Mouse (Mus musculus) neural tube, embryonic 11.5 days (tissue): ENCODE data around the gene Pde1a. TPM values are rescaled to one million over a fixed set of nuclear protein-coding genes. Genes with fewer than 3 reads are reported as not detected.

Source experiments
- ATAC-seq: fragments of 200-750 bp; cut with Nextera tagmentation; 2 replicates; pipeline ENCODE4 v1.8.0; 2017; ENCODE audit warnings: moderate number of reproducible peaks, mild to moderate bottlenecking, moderate TSS enrichment, moderate library complexity; ENCODE audit not compliant: insufficient read depth, low FRiP score, low TSS enrichment
- DNase-seq: peaks from one replicate; pipeline ENCODE4 v3.0.0-alpha.2; 2015; ENCODE audit warnings: low spot score
- H3K27ac ChIP-seq: fragments of 300-500 bp; sonication (generic); 2 replicates; pipeline ENCODE4 v1.5.1; 2014; ENCODE audit warnings: low read depth, mild to moderate bottlenecking, low read length
- H3K27me3 ChIP-seq: fragments of 300-500 bp; sonication (generic); 2 replicates; pipeline ENCODE4 v1.6.1; 2014; ENCODE audit warnings: mild to moderate bottlenecking, low read length, mixed read lengths; ENCODE audit not compliant: control insufficient read depth, insufficient read depth
- H3K36me3 ChIP-seq: fragments of 300-500 bp; sonication (generic); 2 replicates; pipeline ENCODE4 v1.6.1; 2014; ENCODE audit warnings: mild to moderate bottlenecking, low read length, moderate library complexity, mixed read lengths; ENCODE audit not compliant: control insufficient read depth, insufficient read depth
- H3K4me1 ChIP-seq: fragments of 300-500 bp; sonication (generic); 2 replicates; pipeline ENCODE4 v1.6.1; 2014; ENCODE audit warnings: low read length, mixed read lengths; ENCODE audit not compliant: control insufficient read depth, insufficient read depth
- H3K4me2 ChIP-seq: fragments of 300-500 bp; sonication (generic); 2 replicates; pipeline ENCODE4 v1.6.1; 2014; ENCODE audit warnings: low read depth, mild to moderate bottlenecking, moderate library complexity
- H3K4me3 ChIP-seq: fragments of 300-500 bp; sonication (generic); 2 replicates; pipeline ENCODE4 v1.5.1; 2014; ENCODE audit warnings: low read depth, low read length
- H3K9ac ChIP-seq: fragments of 300-500 bp; sonication (generic); 2 replicates; pipeline ENCODE4 v1.6.1; 2014; ENCODE audit warnings: mild to moderate bottlenecking, low read length
- H3K9me3 ChIP-seq: fragments of 300-500 bp; sonication (generic); 2 replicates; pipeline ENCODE4 v1.6.1; 2016; ENCODE audit warnings: low read length; ENCODE audit not compliant: control insufficient read depth
- WGBS: fragments of 180-500 bp; shearing (Covaris S2); extraction: QIAGEN DNeasy Blood & Tissue Kit; methylation state at CpG from one replicate; pipeline ENCODE4 v1.1.7; 2014; 5-methylcytosine and 5-hydroxymethylcytosine counted together
- polyA plus RNA-seq: library from polyadenylated mRNA; unstranded; fragments of >200 nt; fragmentation: Nextera tagmentation; extraction: Ambion mirVana; gene quantifications from 2 replicates; pipeline ENCODE4 v1.2.1, GENCODE M21; 2014

The Pde1a gene
- polyA plus RNA-seq, 1 experiment from 2014 or later: 0.38 TPM

- no peaks in the 10 kb centered on the region for H3K9me3 ChIP-seq
- WGBS: 90% methylated on average over 4 of the region's 4 CpGs
- no peaks in the 10 kb centered on the region for H3K27me3 ChIP-seq
- H3K4me2 ChIP-seq: no peak overlapping the region
- DNase-seq (no peak), ATAC-seq (no peak)
- no peak overlapping the region for H3K4me3 ChIP-seq
- no peak overlapping the region for H3K9ac ChIP-seq
- H3K4me1 ChIP-seq: no peaks in the 10 kb centered on the region
- H3K27ac ChIP-seq: no peak overlapping the region
- H3K36me3 ChIP-seq: no peaks in the 10 kb centered on the region
These were observed 167.8 kb downstream of the Pde1a start for GRCm38 (mm10) chr2:79961421-79961820.

- no peak for DNase-seq
- Histone ChIP-seq H3K27me3 (no peaks in the 10 kb centered on the region), H3K4me1 (no peaks in the 10 kb centered on the region), H3K27ac (no peak overlapping the region), H3K4me2 (no peak overlapping the region), H3K9me3 (no peaks in the 10 kb centered on the region), H3K4me3 (no peak overlapping the region), H3K9ac (no peak overlapping the region), H3K36me3 (no peaks in the 10 kb centered on the region)
- no peak for ATAC-seq
- WGBS: 85% methylated on average over 6 of the region's 6 CpGs
These were observed 171.5 kb downstream of the Pde1a start for GRCm38 (mm10) chr2:79957659-79958340.

GRCm38 (mm10) chr2:79945898-79946675, 183.2 kb downstream of the Pde1a start:
- no peak overlapping the region for H3K9ac ChIP-seq
- H3K27ac ChIP-seq: no peak overlapping the region
- ATAC-seq: no peak
- no peaks in the 10 kb centered on the region for H3K4me1 ChIP-seq
- no peak for DNase-seq
- H3K27me3 ChIP-seq: no peaks in the 10 kb centered on the region
- no peak overlapping the region for H3K4me3 ChIP-seq
- H3K9me3 ChIP-seq: no peaks in the 10 kb centered on the region
- H3K36me3 ChIP-seq: no peaks in the 10 kb centered on the region
- no peak overlapping the region for H3K4me2 ChIP-seq
- 58% methylated on average over 8 of the region's 8 CpGs for WGBS

GRCm38 (mm10) chr2:79934660-79935059, 194.6 kb downstream of the Pde1a start:
- WGBS: 64% methylated on average over 5 of the region's 5 CpGs
- Histone ChIP-seq H3K4me1 (no peaks in the 10 kb centered on the region), H3K4me2 (no peak overlapping the region), H3K27me3 (no peaks in the 10 kb centered on the region), H3K36me3 (no peaks in the 10 kb centered on the region), H3K27ac (no peak overlapping the region), H3K4me3 (no peak overlapping the region), H3K9me3 (no peaks in the 10 kb centered on the region), H3K9ac (no peak overlapping the region)
- ATAC-seq: no peak
- no peak for DNase-seq

- no peaks in the 10 kb centered on the region for H3K9me3 ChIP-seq
- H3K27ac ChIP-seq: no peak overlapping the region
- no peaks in the 10 kb centered on the region for H3K27me3 ChIP-seq
- H3K36me3 ChIP-seq: no peaks in the 10 kb centered on the region
- H3K4me3 ChIP-seq: no peak overlapping the region
- DNase-seq (no peak), ATAC-seq (no peak)
- no peaks in the 10 kb centered on the region for H3K4me1 ChIP-seq
- H3K4me2 ChIP-seq: no peak overlapping the region
- H3K9ac ChIP-seq: no peak overlapping the region
These were observed 206.9 kb downstream of the Pde1a start for GRCm38 (mm10) chr2:79922356-79922755.

GRCm38 (mm10) chr2:79921375-79921774, 207.9 kb downstream of the Pde1a start:
- Histone ChIP-seq H3K4me1 (no peaks in the 10 kb centered on the region), H3K9ac (no peak overlapping the region), H3K36me3 (no peaks in the 10 kb centered on the region), H3K4me2 (no peak overlapping the region), H3K9me3 (no peaks in the 10 kb centered on the region), H3K27me3 (no peaks in the 10 kb centered on the region), H3K4me3 (no peak overlapping the region), H3K27ac (no peak overlapping the region)
- ATAC-seq (no peak), DNase-seq (no peak)
- WGBS: 95% methylated on average over 4 of the region's 4 CpGs

GRCm38 (mm10) chr2:79920438-79920837, 208.8 kb downstream of the Pde1a start:
- Histone ChIP-seq H3K36me3 (no peaks in the 10 kb centered on the region), H3K4me2 (no peak overlapping the region), H3K27ac (no peak overlapping the region), H3K9me3 (no peaks in the 10 kb centered on the region), H3K27me3 (no peaks in the 10 kb centered on the region), H3K4me3 (no peak overlapping the region), H3K9ac (no peak overlapping the region), H3K4me1 (no peaks in the 10 kb centered on the region)
- DNase-seq (no peak), ATAC-seq (no peak)
- 64% methylated on average over 4 of the region's 4 CpGs for WGBS

- Histone ChIP-seq H3K4me1 (no peaks in the 10 kb centered on the region), H3K4me3 (no peak overlapping the region), H3K4me2 (no peak overlapping the region), H3K27ac (no peak overlapping the region), H3K9ac (no peak overlapping the region), H3K9me3 (no peaks in the 10 kb centered on the region), H3K27me3 (no peaks in the 10 kb centered on the region), H3K36me3 (no peaks in the 10 kb centered on the region)
- ATAC-seq: no peak
- DNase-seq: no peak
- 82% methylated on average over 2 of the region's 2 CpGs for WGBS
These were observed 227.3 kb downstream of the Pde1a start for GRCm38 (mm10) chr2:79901841-79902510.
